Mouse (Mus musculus) spleen, postnatal 14 days (tissue): ENCODE results near the gene Adap1.
A peak's percentile ranks its signal among the peaks of the same experiment; 100 is the strongest.

ENCODE experiments used
- DNase-seq, 2 experiments: peaks; one replicate each; pipeline ENCODE4 v3.0.0; 2021 to 2022; ENCODE audit warnings: low spot score in 2 of 2

The Adap1 gene

DNA sequence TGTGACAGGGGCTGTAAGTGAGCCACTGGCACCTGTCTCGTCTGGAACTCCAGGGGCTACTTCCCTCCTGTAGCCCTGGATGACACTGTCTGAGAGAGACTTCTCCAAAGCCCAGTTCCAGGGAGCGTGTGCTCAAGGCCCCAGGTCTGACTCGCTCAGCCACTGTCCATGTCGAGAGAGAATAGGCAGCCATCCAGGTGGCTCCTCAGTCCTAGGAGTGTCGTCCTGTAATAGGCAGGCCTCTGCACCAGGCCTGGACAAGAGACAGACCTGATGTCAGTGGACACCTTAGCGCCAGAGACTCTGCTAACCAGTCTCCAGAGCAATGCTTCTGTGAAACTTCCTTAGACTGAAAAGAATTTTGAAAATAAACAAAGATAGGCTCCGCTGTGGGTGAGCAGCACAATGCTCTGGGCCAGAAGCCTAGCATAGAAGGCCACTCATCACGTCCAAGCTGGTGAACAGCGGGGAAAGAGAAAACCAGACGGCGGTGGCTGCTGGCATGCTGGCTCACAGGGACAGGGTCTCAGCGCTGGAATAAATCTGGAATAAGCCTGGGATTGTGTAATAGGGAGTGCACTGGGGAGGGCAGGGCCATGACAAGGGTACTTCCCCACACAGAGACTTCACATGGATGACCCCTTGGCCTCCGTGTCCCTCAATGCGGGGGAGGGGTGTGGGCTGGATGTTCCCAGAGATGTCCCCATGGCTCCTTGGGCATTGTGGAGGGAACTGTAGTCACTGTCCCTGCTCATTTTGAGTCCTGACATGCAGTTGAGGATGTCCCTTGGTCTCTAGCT lies 39.1 kb downstream of the Adap1 start:
- no peak for DNase-seq

DNA sequence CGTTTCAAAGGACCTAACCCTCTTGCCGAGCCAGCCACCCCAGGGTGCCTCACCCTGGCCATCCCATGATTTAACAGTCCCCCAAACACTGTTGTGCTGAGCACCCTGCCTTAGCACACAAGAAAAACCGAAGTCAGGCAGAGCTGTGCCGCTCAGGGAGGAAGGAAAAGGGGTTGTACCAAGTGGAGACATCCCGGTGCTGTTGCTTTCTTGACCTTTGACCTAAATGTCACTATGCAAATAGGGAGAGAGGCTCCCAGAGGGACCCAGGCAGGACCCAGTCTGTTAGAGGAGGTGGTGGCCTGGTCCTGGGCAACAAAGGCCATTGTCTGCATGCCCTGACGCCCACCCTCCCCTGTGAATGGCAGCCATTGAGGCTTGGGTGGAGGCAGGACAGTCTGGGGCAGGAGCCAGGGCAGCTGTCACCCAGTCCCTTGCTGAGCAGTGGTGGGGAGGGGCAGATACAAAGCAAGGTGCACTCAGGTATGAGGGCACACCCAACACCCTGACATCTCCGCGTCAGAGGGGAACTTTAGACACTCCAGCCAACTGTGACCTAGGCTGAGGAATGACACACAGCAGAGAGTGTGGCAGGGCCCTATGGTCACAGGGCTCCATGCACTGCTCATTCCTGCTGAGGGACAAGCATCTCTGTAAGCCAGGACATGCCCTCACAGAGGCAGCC lies 39.9 kb downstream of the Adap1 start:
- DNase-seq: no peak

DNA sequence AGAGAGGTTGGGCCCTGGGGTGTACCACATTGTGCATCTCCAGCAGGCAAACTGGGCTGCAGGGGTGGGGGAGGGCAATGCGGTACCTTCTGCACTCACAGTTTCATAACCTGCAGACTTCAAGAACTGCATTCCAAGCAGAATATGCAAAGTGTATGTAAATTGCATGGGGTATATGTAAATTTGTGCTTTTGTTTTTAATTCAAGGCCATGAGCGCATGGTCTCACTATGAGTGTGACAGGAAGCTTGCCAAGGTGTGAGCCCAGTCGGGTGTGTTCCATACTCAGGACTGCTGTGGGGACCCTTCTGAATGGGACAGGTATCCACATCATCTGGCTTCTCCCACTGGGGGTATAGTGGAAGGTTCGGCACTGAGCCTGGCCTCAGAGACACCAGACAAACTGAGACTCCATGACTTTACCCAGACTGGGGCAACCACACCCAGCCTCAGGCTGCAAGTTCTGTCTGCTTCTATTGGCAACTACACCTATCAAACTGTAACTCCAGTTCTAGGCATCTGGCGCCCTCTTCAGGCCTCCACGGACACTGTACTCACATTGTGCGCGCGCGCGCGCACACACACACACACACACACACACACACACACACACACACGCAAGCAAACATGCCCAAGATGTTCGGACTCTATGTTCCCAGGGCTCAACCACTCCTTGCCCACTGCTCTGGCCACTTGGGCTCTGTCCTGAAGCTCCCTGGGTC lies 41.8 kb downstream of the Adap1 start:
- no peak for DNase-seq

DNA sequence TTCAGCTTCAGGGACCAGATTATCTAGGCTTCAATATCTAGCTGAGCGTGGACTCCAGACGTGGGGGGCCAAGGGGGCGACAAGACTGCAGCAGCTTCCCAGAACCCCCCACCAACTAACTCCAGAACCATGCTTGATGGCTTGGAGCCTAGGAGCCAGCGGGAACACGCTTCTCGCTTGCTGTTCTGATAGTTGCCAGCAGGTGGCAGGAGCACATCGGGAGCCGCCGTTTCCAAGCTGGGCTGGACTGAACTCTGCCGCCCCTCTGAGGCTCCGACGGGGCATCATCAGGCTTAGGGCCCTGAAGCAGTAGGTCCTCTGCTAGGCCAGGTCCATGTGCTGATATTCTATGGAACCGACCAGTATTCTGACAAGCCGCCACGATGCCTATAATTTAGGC lies 43.2 kb downstream of the Adap1 start:
- DNase-seq: peak; percentile 65 to 84

DNA sequence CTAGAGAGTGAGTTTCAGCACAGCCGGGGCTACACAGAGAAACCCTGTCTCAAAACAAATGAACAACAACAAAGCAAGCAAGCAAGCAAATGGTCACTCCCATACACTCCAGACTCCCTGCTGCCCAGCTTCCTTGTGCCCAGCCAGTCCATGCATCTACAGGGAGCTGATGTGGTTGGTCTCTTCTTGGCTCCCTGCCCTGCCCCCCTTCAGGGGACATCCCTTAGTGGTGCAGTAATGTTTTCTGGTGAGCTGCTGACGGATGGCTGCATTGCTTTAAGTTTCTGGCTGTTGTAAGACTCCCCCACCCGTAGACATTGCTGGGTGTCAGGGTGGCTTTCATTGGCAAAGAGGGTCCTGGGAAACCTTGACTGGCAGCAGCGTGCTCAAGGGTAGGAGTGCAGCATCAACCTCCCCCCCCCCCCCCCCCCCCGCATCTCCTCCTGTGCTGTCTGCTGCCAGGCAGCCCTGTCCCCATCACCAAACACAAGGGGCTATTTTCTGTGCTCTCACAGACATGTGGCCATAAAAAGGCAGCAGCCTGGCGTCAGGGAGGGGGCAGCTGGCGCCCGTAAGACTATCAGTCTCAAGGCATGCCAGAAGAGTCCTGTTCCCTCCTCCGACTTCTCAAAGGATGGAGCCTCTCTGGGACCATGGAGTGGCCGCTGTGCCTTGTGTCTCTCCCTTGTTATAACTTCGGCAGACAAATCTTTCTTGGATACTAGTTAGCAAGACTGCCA lies 43.9 kb downstream of the Adap1 start:
- no peak for DNase-seq

DNA sequence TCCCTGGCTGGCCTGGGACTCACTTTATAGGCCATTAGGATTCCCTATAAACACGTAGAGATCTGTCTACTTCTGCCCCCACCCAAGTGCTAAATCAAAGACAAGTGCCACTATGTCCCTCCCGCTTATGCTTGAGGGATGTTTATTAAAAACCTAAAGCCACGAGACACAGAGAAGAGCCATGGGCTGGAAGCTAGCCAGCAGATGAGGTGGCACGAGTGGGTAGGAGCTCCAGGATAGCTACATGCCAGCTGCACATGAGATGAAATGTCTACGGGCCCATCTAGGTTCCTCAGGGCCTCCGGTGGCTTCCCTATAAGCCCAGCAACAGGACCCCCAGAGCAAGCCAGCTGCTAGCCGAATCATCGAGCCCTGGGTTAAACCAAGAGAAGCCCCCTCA lies 48.1 kb downstream of the Adap1 start:
- no peak for DNase-seq

DNA sequence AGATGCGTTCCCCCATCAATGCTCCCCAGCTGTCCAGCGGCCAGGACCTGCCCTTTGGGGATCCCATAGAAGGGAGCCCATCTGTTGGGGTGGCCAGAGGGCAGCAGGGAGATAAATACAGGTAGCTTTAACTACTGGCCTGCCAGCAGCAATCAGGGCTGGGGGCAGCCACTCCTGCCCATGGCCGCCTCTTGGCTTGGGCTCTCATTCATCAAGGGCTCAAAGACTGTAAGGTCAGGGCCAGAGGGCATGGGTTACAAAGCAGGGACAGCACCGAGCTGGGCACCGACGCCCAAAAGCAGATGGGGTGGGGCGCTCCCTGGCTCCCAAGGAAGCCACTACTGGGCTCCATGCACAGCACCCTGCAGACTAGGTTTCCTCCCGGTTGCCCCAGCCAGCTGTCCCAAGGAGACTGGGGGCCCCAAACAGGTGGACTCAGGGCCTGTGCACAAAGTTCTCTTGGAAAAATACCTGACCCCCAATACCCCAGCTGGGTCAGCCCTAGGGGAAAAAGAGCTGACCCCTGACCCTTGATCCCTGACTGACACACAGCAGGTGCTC lies 53.3 kb downstream of the Adap1 start:
- DNase-seq: no peak

DNA sequence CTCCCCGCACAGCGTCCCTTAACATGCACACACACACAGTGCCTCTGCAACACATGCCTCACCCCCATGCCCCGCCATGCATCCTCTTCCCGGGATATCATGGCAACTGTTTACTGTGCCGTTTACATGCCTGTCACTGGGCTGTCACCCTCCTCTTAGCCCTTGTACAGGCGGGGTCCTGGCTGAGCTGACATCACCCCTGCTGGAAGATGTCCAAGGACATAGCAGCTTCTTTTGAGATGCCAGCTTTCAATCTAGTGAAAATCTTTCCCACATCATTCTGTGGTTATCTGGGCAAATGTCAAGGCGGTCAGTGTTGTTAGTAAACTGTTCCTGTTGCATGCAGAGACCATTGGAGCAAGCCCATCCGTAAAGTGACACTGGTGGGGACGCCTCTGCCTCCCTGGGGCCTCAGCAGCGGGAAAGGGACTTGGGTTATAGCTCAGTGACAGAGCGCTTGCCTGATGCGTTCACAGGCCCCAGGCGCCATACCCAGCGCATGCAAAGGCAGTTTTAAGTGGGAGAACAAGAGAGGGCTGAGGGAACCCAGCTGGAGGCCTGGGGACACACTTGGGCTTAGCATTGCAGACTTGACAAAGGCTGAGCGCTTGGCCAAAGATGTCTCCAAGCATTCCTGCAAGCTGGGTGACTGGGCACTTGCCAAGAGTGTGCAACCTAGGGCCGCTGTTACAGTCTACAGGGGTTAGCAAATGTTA lies 54.5 kb downstream of the Adap1 start:
- no peak for DNase-seq

DNA sequence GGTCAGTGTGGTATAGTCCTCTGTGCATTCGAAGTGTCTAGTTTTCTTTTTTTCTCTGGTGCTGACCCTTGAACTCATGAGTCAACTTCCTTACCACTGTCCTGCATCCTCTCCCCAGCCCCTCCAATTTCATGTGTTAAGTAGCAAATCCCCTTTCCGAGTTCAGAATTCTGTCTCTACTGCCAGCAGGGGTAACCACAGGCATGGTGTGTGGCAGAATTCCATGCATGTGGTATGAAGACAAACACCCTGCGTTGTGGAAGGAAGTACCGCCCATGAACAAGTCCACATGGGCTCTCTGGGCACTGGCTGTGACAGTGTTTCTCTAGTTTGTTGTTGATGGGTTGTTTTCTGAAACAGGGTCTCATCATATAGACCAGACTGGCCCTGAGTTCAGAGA lies 57.8 kb downstream of the Adap1 start:
- DNase-seq: no peak

DNA sequence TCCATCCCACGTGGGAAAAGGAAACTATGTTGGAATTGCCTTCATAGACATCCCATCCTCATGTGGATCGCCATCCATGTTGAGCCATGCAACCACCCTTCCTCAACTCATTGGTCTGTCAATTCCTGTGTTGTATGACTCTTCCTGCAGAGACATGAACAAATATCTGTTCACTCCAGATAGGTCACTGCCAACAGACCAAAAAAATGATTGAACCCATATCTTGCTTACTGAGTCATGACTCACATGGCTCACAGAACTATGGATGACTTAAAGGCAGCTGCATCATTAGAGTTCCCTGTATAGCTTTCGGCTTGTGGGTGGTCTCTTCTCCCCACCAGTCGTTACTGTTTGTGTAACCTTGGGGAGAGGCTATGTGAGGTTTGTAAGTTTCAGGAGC lies 64.0 kb downstream of the Adap1 start:
- DNase-seq: no peak

DNA sequence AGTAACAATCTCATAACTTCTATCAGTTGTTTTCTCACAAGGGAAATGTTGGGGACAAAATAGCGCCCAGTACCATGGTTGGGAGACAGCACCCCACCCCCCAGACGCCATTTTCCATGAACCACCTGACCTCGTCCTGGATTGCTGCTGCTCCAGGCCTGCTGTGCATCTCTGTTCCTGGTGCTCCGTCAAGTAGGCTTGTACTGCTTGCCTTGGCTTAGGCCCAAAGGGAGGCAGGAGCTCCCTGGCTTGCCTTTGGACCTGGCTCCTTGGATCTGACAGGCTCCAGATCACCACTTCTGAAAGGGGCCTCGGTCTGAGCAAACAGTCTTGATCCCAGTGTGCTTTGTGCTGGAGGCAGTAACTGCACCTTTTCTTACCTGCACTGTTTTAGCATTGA lies 65.6 kb downstream of the Adap1 start:
- no peak for DNase-seq

DNA sequence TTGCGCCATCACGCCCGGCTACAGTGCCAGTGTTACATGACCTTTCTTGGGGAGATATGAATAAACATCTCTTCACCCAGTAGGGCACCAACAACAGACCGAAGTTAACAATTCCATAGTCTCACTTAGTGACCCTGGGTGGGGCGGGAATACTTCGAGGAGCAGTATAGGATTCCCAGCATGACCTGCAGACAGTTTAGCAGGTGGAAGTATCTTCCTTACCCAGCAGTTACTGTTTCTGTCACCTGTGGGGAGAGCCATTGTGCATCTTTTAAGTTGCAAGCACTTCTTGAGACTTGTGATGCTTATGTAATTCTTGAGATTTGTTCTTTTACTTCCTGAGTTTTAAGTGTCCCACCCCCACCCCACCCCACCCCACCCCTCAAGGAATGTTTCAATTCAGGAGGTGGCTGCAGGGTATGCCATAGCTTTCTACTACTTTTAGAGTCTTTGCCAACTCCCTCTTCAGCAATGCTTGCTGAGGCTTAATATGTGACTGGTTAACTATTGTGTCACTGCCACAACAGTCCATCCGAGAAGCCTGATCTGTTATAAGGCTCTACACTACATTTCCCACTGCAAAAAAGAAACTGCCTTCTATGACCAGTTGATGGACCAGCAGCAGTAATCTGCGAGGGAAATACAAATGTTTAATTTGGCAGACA lies 66.9 kb downstream of the Adap1 start:
- no peak for DNase-seq

DNA sequence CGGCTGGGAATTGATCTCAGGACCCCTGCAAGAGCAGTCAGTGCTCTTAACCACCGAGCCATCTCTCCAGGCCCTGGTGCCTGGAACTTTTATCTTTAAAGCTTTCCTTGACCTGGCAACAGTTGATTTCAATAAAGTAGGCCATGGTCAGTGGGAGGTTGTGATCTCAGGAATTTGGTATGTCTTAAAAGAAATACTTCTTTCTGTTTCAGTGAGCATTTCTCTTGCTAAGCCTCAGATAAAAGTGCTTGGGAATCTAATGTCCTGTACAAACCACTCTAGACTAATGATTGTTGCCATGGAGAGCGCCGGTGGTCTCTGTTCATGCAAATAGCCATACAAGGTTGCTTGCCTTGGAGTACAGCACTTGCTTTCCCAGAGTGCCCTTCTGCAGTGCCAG lies 67.6 kb downstream of the Adap1 start:
- no peak for DNase-seq

DNA sequence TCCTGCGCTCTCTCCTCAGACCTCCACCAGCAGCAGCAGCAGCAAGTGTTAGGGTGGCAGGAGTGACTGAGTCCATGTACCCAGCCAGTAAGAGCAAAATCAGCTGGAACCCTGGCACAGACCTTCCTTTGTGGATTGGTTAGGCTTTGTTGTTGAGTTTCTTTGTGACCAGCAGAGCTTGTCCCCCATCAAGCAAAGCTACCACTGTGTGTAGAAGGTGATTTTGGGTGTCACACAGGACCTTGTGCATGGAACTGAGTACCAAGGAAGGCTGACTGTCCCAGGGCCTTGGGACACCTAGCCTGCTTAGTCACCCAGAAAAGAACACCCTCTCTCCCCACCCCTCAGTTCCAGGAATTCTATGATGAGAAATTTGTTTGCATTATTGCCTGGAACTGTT lies 68.2 kb downstream of the Adap1 start:
- DNase-seq: no peak

DNA sequence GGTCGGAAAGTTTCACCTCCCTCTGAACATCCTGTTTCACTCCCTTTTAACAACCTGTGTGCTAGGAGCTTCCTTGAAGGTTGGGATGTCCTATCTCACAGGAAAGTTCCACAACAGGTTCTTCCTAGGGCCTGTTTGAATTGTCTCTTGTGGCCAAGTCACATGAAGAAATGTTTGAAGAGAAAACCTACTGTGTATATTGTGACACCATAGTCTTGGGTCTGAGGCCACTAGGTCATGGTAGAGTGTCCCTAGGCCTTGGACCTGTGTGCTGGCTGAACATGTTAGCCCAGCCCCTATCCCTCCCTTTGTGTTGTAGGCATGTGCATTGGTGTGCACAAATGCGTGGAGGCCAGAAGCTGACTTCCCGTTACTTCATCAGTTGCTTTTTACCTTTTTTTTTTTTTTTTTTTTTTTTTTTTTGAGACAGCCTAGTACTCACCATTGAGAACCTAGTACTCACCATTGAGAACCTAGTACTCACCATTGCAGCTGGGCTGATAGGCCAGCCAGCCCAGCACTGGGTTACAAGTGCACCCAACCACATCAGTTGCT lies 69.1 kb downstream of the Adap1 start:
- DNase-seq: no peak

DNA sequence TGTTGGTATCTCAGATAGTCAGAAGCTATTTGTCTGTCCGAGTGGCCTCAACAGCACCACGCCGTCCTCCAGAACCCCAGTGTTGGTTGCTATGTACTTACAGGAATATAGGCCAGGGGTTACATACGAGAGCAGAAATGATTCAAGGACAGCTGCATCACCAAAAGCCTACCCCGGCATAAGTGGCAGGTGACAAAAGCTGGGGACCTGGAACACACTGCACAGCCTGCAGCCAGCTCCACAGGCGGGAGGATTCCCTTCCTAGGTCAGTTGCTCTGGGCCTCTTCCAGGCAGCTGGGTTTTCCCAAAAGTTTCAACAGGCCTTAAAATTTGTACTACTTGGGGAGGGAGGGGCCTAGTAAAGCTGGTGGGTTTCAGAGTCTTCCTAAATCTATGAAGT lies 69.6 kb downstream of the Adap1 start:
- DNase-seq: no peak

DNA sequence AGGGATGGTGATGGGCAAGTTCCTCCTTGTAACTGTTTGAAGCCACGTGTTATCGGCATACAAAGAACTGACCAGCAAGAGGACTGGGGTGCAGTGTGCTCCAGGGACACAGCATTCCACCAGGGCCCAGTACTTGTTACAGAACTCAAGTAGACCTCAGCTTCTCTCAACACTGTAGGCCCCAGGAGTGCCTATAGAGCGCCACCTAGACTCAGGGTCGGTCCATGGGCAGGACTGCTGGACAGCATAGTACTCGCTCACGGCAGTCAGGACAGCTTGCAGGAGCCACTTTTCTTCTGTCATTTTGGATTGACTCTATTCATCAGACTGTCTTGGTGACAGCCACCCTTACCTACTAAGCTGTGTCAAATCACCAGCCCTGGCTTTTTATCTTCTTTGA lies 70.5 kb downstream of the Adap1 start:
- no peak for DNase-seq

DNA sequence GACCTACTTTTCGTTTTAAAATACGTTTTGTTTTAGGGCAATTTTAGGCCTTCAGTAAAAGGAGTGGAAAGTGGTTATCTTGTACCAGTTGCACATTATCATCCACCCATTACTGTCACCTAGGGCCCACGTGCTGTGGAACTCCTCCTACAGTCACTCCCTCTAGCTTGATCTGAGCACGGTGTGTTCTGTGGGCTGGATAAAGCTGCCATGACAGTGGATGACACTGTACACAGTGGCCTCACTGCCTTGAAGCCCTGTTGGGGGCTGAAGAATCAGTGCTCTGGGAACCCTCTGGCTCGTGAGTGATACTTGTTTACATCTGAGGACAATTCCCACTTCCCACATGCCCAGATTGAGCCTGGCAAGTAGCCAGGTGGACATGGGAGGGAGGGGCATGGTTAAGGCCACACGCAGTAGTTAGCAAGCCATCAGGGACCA lies 72.1 kb downstream of the Adap1 start:
- DNase-seq: peak in 1 of 2 experiments; percentile 7

DNA sequence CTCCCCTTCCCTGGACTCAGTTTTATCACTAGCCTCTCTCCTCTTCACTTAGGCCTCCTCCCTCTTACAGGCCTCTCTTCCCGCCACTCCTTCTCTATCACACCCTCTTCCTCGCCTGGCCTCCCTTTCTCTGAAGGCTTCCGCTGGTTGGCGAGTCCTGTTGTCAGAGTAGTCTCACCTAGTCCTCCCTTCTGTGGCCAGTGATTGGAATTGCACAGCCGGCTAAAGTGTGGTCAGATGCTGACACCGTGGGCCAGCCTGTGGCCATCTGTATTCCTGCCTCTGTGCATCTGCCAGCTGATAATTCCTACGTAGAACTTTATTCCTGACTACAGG lies 72.5 kb downstream of the Adap1 start:
- no peak for DNase-seq
